Mouse (Mus musculus) retina, postnatal 1 day (tissue): ENCODE measurements at regions not wholly inside any gene's neighbourhood (a gene's known extent, or its start where the extent isn't known, plus 50 kb on each side); places are given as distances from the start of the nearest gene placed in this dataset.
A peak's percentile ranks its signal among the peaks of the same experiment; 100 is the strongest.

Source experiments
- DNase-seq: peaks from one replicate; pipeline ENCODE4 v3.0.0-alpha.2; 2012

DNA sequence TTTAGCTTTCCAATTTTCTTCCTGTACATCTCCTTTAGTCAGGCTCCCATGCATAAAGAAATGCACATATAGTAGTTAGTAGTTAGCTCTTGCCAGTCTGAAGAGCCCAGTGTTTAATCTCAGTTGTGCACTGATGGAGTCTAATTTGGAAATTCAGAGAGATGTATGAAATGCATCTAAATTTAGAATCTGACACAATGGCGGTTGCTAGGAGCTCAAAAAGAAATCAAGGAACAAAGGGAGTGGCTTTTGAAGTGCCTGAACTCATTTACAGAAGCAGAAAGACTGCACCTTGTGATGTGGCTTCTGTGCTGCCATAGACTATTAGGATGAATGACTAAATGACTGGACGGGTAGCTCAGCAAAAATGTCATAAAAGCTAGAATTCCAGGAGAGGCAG lies 916.3 kb downstream of the Rps29 start:
- DNase-seq: peak; percentile 1

- no peak for DNase-seq
These were observed 927.2 kb downstream of the Rps29 start for GRCm38 (mm10) chr12:68231803-68232202.

DNA sequence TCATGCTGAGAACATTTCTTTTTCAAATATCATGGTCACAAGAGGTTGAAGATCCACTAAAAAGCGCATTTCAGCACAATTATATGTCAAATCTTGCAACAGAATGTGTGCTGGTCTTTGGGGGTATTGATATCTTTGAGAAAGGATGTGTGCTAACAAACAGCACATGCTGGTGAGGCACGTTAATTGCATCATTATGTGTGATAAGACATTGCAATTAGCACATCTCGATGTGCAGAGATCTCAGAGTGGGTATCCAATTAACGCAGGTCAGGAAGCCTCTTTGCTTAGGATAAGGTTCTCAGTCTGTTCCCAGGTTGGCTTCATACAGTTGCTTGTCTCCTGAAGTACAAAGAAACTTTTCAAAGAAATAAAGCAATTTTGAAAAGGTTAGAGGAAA lies 941.9 kb downstream of the Rps29 start:
- DNase-seq: peak; percentile 8

- DNase-seq: peak; percentile 16
These were observed 950.7 kb downstream of the Rps29 start for GRCm38 (mm10) chr12:68208302-68208701.

DNA sequence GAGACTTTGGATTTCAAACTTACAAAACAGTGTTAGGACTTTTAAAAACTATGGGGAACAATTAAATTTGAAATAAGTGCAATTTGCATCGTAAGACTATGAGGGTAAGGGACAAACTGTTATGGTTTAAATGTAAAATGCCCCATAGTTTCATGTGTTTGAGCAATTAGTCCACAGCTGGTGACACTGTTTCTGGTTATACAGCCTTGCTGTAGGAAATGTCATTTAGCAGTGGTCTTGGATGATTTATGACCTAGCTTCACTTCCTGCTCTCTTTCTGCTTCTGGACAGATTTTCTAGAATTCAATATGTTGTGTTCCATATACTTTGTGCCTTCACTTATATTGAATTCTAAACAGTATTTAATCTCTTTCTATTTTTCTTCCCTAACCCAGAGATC lies 961.5 kb upstream of the Mdga2 start:
- DNase-seq: no peak

DNA sequence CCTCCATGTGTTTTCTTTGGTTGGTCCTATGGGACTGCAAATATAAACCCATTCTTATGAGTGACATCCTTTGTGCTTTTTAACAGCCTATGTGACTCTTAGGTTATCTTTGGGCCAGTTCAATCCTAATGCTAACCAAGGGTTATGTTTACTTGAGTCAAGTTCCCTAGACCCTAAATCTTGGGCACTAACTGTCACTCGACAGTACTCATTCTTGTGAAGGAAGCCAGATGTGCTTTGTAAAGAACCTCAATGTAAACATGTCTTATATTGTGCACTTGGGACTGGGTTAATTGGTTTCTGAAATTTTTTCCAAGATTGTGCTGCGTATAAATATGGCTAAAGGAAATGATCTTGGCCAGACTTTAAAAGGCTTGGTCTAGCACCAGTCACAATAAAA lies 939.0 kb upstream of the Mdga2 start:
- DNase-seq: no peak

GRCm38 (mm10) chr12:68148066-68148465 lies 925.7 kb upstream of the Mdga2 start:
- peak; percentile 1 for DNase-seq

- no peak for DNase-seq
These were observed 917.5 kb upstream of the Mdga2 start for GRCm38 (mm10) chr12:68139831-68140230.

DNA sequence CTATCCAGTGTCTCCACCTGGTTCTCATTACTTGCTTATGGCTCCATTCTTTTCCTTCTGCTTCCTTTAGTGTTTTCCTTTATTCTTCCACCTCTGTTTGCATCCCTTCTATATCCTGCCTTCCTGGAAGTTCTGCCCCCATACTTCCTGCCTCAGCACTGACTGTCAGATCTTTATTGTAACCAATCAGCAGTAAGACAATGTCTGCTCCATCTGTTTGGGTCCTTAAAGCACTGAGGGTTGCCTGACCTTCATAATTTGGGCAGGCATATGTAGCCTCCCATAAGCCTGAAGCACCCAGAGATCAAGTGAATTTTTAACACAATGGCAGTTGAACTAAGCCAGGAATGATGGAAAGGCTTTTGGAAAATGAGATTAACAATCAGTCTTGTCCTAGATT lies 909.4 kb upstream of the Mdga2 start:
- no peak for DNase-seq

DNA sequence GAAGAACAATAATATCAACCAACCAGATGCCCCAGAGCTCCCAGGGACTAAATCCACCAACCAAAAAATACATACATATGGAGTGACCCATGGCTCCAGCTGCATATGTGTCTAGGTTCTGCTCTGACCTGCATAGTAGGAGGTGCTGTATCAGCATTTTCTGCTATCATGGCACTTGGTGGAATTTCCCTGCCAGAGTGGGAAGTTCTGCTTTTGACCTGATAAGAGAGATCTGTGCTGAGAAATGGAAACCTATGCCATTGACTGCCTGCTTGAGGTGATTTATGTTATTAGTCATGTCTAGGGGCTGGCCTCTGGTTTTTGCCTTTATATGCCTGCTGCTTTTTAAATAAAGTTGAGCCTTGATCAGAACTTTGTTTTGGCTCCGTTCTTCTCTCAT lies 893.4 kb upstream of the Mdga2 start:
- DNase-seq: no peak
